Mouse (Mus musculus): ENCODE data around the gene Arhgap24. TPM values are rescaled to one million over a fixed set of nuclear protein-coding genes. Genes with fewer than 3 reads are reported as not detected.

Arhgap24 gene
- 3.2 and 3.3 TPM in 2 replicates for polyA plus RNA-seq (2015; fragmentation: Nextera tagmentation; extraction: Ambion mirVana)

GRCm38 (mm10) chr5:102481215-102482211, at the start of gene Arhgap24:
Gene Arhgap24 (plus strand): TSS chr5:102481391.
- DNase-seq: peak; percentile 76
- Histone ChIP-seq H3K4me2 (ENCODE audit: low read depth, low read length) (peak within 1 kb of the TSS; percentile 71), H3K4me3 (ENCODE audit: low read depth, low read length) (peak within 1 kb of the TSS; percentile 52), H3K27ac (ENCODE audit: low read depth) (peak within 1 kb of the TSS; percentile 81), H3K4me1 (ENCODE audit: insufficient read depth) (0 out of 2 replicates have a peak, but pooled peaks cover 3% of the 10 kb centered on the region), H3K9me3 (ENCODE audit: low read length) (no peaks in the 10 kb centered on the region), H3K36me3 (replicated peaks; ENCODE audit: insufficient read depth, low read length) (no peaks in the 10 kb centered on the region), H3K9ac (replicated peaks) (peak within 1 kb of the TSS; percentile 65), H3K27me3 (ENCODE audit: insufficient read depth, low read length) (no peaks in the 10 kb centered on the region)
- WGBS (ENCODE audit: insufficient replicate concordance): 2% methylated on average over 43 of the region's 44 CpGs
- TF ChIP-seq EP300 (IDR thresholded peaks at IDR 0.05; ENCODE audit: low read depth): peak; percentile 18; the same call in 1 of the 2 replicates
- no peak for TF ChIP-seq CTCF (IDR thresholded peaks at IDR 0.05; ENCODE audit: low read depth)
- peak; percentile 67 for ATAC-seq

DNA sequence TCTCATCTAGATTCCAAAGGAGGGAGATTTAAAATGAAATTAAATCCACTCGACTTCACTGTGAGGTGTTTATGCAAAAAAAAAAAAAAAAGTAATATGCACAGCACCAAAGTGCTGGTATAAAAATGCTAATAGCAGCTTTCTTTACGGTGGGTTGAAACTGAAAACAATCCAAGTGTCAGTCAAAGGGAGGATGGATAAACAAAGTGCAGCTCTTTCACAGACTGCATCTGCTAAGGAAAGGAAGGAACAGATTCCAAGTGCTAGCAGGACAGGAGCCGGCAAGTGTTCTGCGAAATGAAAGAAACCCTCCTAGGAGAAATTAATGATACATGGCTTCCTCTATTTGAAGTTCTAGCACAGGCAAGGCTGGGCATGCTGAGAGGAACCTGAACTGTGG, 47.0 kb upstream of the Arhgap24 start:
- no peaks in the 10 kb centered on the region for H3K27me3 ChIP-seq (ENCODE audit: insufficient read depth, low read length)
- WGBS (ENCODE audit: insufficient replicate concordance): 56% methylated on average over 4 of the region's 4 CpGs
- no peak for TF ChIP-seq EP300 (IDR thresholded peaks at IDR 0.05; ENCODE audit: low read depth)
- TF ChIP-seq CTCF (IDR thresholded peaks at IDR 0.05; ENCODE audit: low read depth): no peak
- H3K4me3 ChIP-seq (ENCODE audit: low read depth, low read length): no peak overlapping the region
- H3K27ac ChIP-seq (ENCODE audit: low read depth): no peak overlapping the region
- no peak overlapping the region for H3K4me2 ChIP-seq (ENCODE audit: low read depth, low read length)
- H3K9ac ChIP-seq (replicated peaks): no peak overlapping the region
- no peaks in the 10 kb centered on the region for H3K36me3 ChIP-seq (replicated peaks; ENCODE audit: insufficient read depth, low read length)
- no peaks in the 10 kb centered on the region for H3K9me3 ChIP-seq (ENCODE audit: low read length)
- ATAC-seq: no peak
- no peaks in the 10 kb centered on the region for H3K4me1 ChIP-seq (ENCODE audit: insufficient read depth)
- DNase-seq: no peak

GRCm38 (mm10) chr5:102436581-102436980, 44.6 kb upstream of the Arhgap24 start:
- TF ChIP-seq EP300 (IDR thresholded peaks at IDR 0.05; ENCODE audit: low read depth) (no peak), CTCF (IDR thresholded peaks at IDR 0.05; ENCODE audit: low read depth) (no peak)
- ATAC-seq (no peak), DNase-seq (no peak)
- no peaks in the 10 kb centered on the region for H3K9me3 ChIP-seq (ENCODE audit: low read length)
- no peak overlapping the region for H3K27ac ChIP-seq (ENCODE audit: low read depth)
- no peaks in the 10 kb centered on the region for H3K4me1 ChIP-seq (ENCODE audit: insufficient read depth)
- no peak overlapping the region for H3K9ac ChIP-seq (replicated peaks)
- H3K36me3 ChIP-seq (replicated peaks; ENCODE audit: insufficient read depth, low read length): no peaks in the 10 kb centered on the region
- no peak overlapping the region for H3K4me3 ChIP-seq (ENCODE audit: low read depth, low read length)
- 57% methylated on average over 8 of the region's 8 CpGs for WGBS (ENCODE audit: insufficient replicate concordance)
- no peaks in the 10 kb centered on the region for H3K27me3 ChIP-seq (ENCODE audit: insufficient read depth, low read length)
- no peak overlapping the region for H3K4me2 ChIP-seq (ENCODE audit: low read depth, low read length)

GRCm38 (mm10) chr5:102439119-102439877, 41.9 kb upstream of the Arhgap24 start:
- ATAC-seq: no peak
- no peak for DNase-seq

GRCm38 (mm10) chr5:102447436-102447835, 33.8 kb upstream of the Arhgap24 start:
- TF ChIP-seq CTCF (IDR thresholded peaks at IDR 0.05; ENCODE audit: low read depth) (no peak), EP300 (IDR thresholded peaks at IDR 0.05; ENCODE audit: low read depth) (no peak)
- Histone ChIP-seq H3K36me3 (replicated peaks; ENCODE audit: insufficient read depth, low read length) (no peaks in the 10 kb centered on the region), H3K9me3 (ENCODE audit: low read length) (no peaks in the 10 kb centered on the region), H3K4me3 (ENCODE audit: low read depth, low read length) (no peak overlapping the region), H3K27ac (ENCODE audit: low read depth) (no peak overlapping the region), H3K4me1 (ENCODE audit: insufficient read depth) (no peaks in the 10 kb centered on the region), H3K4me2 (ENCODE audit: low read depth, low read length) (no peak overlapping the region), H3K9ac (replicated peaks) (no peak overlapping the region), H3K27me3 (ENCODE audit: insufficient read depth, low read length) (no peaks in the 10 kb centered on the region)
- no peak for DNase-seq
- no peak for ATAC-seq
- WGBS (ENCODE audit: insufficient replicate concordance): 55% methylated on average over 9 of the region's 9 CpGs

More at GRCm38 (mm10) chr5:102439119-102439877, 41.9 kb upstream of the Arhgap24 start:
- Histone ChIP-seq H3K4me1 (ENCODE audit: insufficient read depth) (no peaks in the 10 kb centered on the region), H3K9ac (replicated peaks) (no peak overlapping the region), H3K27me3 (ENCODE audit: insufficient read depth, low read length) (no peaks in the 10 kb centered on the region), H3K4me2 (ENCODE audit: low read depth, low read length) (no peak overlapping the region), H3K4me3 (ENCODE audit: low read depth, low read length) (no peak overlapping the region), H3K36me3 (replicated peaks; ENCODE audit: insufficient read depth, low read length) (no peaks in the 10 kb centered on the region), H3K27ac (ENCODE audit: low read depth) (no peak overlapping the region), H3K9me3 (ENCODE audit: low read length) (no peaks in the 10 kb centered on the region)
- WGBS (ENCODE audit: insufficient replicate concordance): 68% methylated on average over 9 of the region's 9 CpGs
- TF ChIP-seq EP300 (IDR thresholded peaks at IDR 0.05; ENCODE audit: low read depth) (no peak), CTCF (IDR thresholded peaks at IDR 0.05; ENCODE audit: low read depth) (no peak)

DNA sequence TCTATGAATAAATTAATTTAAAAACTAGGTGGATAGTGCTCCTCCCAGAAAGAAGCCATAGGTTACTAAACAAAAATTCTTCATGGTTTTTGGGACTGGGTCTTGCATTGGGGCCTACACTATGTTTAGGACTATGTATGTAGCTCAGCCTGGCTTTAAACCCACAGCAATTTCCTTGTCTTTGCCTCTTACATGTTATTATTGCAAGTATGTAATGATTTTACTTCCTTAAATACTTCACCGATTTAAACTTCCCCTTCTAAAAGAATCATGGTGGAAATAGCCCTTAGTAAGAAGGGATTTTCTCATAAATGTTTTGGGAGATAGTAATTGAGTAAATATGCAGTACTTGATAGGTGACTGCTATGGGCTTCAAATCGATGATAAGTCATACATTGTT, 30.3 kb upstream of the Arhgap24 start:
- WGBS (ENCODE audit: insufficient replicate concordance): 56% methylated on average over 2 of the region's 2 CpGs
- Histone ChIP-seq H3K27ac (ENCODE audit: low read depth) (no peak overlapping the region), H3K27me3 (ENCODE audit: insufficient read depth, low read length) (no peaks in the 10 kb centered on the region), H3K36me3 (replicated peaks; ENCODE audit: insufficient read depth, low read length) (no peaks in the 10 kb centered on the region), H3K4me3 (ENCODE audit: low read depth, low read length) (no peak overlapping the region), H3K4me1 (ENCODE audit: insufficient read depth) (no peaks in the 10 kb centered on the region), H3K4me2 (ENCODE audit: low read depth, low read length) (no peak overlapping the region), H3K9ac (replicated peaks) (no peak overlapping the region), H3K9me3 (ENCODE audit: low read length) (no peaks in the 10 kb centered on the region)
- DNase-seq: no peak
- ATAC-seq: no peak
- TF ChIP-seq CTCF (IDR thresholded peaks at IDR 0.05; ENCODE audit: low read depth): no peak
- no peak for TF ChIP-seq EP300 (IDR thresholded peaks at IDR 0.05; ENCODE audit: low read depth)

Data from liver, postnatal 0 days (tissue).